Mouse (Mus musculus) CD4-positive, CD25-positive, alpha-beta regulatory T cell, adult 2 months (primary cell): Measurements from ENCODE around the gene Tedc1.
A peak's percentile ranks its signal among the peaks of the same experiment; 100 is the strongest.

Experiments used
- DNase-seq: peaks from one replicate; pipeline ENCODE4 v3.0.0-alpha.2; 2012; ENCODE audit warnings: low read depth, low spot score

Gene Tedc1

GRCm38 (mm10) chr12:113138901-113139864, 17.0 kb upstream of the Tedc1 start:
- DNase-seq: no peak

- peak; percentile 94 for DNase-seq
Measured at GRCm38 (mm10) chr12:113139908-113140615, 16.2 kb upstream of the Tedc1 start, which contains the start of gene Crip2. Gene Crip2 (plus strand): TSS chr12:113140236.

GRCm38 (mm10) chr12:113140616-113141411, 15.4 kb upstream of the Tedc1 start:
- no peak for DNase-seq

GRCm38 (mm10) chr12:113141531-113141973, 14.7 kb upstream of the Tedc1 start:
- no peak for DNase-seq

GRCm38 (mm10) chr12:113142021-113142975, 13.9 kb upstream of the Tedc1 start:
- no peak for DNase-seq

- no peak for DNase-seq
Measured at GRCm38 (mm10) chr12:113143164-113143563, 13.1 kb upstream of the Tedc1 start.

GRCm38 (mm10) chr12:113144001-113144756, 12.0 kb upstream of the Tedc1 start:
- DNase-seq: peak; percentile 73

- DNase-seq: no peak
Measured at GRCm38 (mm10) chr12:113144886-113145285, 11.3 kb upstream of the Tedc1 start.

GRCm38 (mm10) chr12:113145591-113145990, 10.6 kb upstream of the Tedc1 start:
- no peak for DNase-seq

GRCm38 (mm10) chr12:113146112-113147057, 9.8 kb upstream of the Tedc1 start, which contains the start of gene Crip1:
Gene Crip1 (plus strand): TSS chr12:113146316.
- peak; percentile 94 for DNase-seq

- DNase-seq: no peak
Measured at GRCm38 (mm10) chr12:113147481-113147880, 8.7 kb upstream of the Tedc1 start.

- DNase-seq: peak; percentile 65
Measured at GRCm38 (mm10) chr12:113148381-113149035, 7.7 kb upstream of the Tedc1 start.

- no peak for DNase-seq
Measured at GRCm38 (mm10) chr12:113149341-113149740, 6.9 kb upstream of the Tedc1 start.

- peak; percentile 60 for DNase-seq
Measured at GRCm38 (mm10) chr12:113149896-113150295, 6.3 kb upstream of the Tedc1 start.

GRCm38 (mm10) chr12:113150591-113150990, 5.6 kb upstream of the Tedc1 start:
- DNase-seq: no peak

- no peak for DNase-seq
Measured at GRCm38 (mm10) chr12:113151046-113151445, 5.2 kb upstream of the Tedc1 start.

GRCm38 (mm10) chr12:113151661-113152271, 4.5 kb upstream of the Tedc1 start:
- DNase-seq: peak; percentile 61
